Mouse (Mus musculus): ENCODE data around the gene Gm10944. TPM values are rescaled to one million over a fixed set of nuclear protein-coding genes. Genes with fewer than 3 reads are reported as not detected.

The Gm10944 gene
- not detected in 2 replicates for polyA plus RNA-seq (2012; ENCODE audit: insufficient read depth, low replicate concordance)

- H3K27me3 ChIP-seq (replicated peaks): no peaks in the 10 kb centered on the region
- H3K36me3 ChIP-seq (replicated peaks; ENCODE audit: low read length): no peaks in the 10 kb centered on the region
- no peaks in the 10 kb centered on the region for H3K9me3 ChIP-seq
- no peaks in the 10 kb centered on the region for H3K4me1 ChIP-seq
- H3K4me3 ChIP-seq (replicated peaks): no peak within 1 kb of the TSS
- no peak for TF ChIP-seq FLI1 (IDR thresholded peaks at IDR 0.05; ENCODE audit: low read length)
- TF ChIP-seq GATA1 (IDR thresholded peaks at IDR 0.05; ENCODE audit: borderline replicate concordance, low read length): no peak
Observed at GRCm38 (mm10) chr10:10681048-10681447, at the start of gene Gm10944. Gene Gm10944, plus strand, starts transcription at chr10:10681348.

GRCm38 (mm10) chr10:10655991-10656390 lies 25.2 kb upstream of the Gm10944 start:
- H3K4me3 ChIP-seq (replicated peaks): no peak overlapping the region
- no peak for TF ChIP-seq GATA1 (IDR thresholded peaks at IDR 0.05; ENCODE audit: borderline replicate concordance, low read length)
- TF ChIP-seq FLI1 (IDR thresholded peaks at IDR 0.05; ENCODE audit: low read length): no peak
- H3K4me1 ChIP-seq: no peaks in the 10 kb centered on the region
- H3K9me3 ChIP-seq: no peaks in the 10 kb centered on the region
- no peaks in the 10 kb centered on the region for H3K36me3 ChIP-seq (replicated peaks; ENCODE audit: low read length)
- H3K27me3 ChIP-seq (replicated peaks): no peaks in the 10 kb centered on the region

- Histone ChIP-seq H3K9me3 (no peaks in the 10 kb centered on the region), H3K27me3 (replicated peaks) (no peaks in the 10 kb centered on the region), H3K4me3 (replicated peaks) (no peak overlapping the region), H3K36me3 (replicated peaks; ENCODE audit: low read length) (no peaks in the 10 kb centered on the region), H3K4me1 (no peaks in the 10 kb centered on the region)
- TF ChIP-seq FLI1 (IDR thresholded peaks at IDR 0.05; ENCODE audit: low read length) (no peak), GATA1 (IDR thresholded peaks at IDR 0.05; ENCODE audit: borderline replicate concordance, low read length) (no peak)
Observed at GRCm38 (mm10) chr10:10656621-10657020, 24.5 kb upstream of the Gm10944 start.

- Histone ChIP-seq H3K4me3 (replicated peaks) (no peak overlapping the region), H3K36me3 (replicated peaks; ENCODE audit: low read length) (no peaks in the 10 kb centered on the region), H3K4me1 (no peaks in the 10 kb centered on the region), H3K27me3 (replicated peaks) (no peaks in the 10 kb centered on the region), H3K9me3 (no peaks in the 10 kb centered on the region)
- TF ChIP-seq GATA1 (IDR thresholded peaks at IDR 0.05; ENCODE audit: borderline replicate concordance, low read length) (no peak), FLI1 (IDR thresholded peaks at IDR 0.05; ENCODE audit: low read length) (no peak)
Observed at GRCm38 (mm10) chr10:10659161-10659560, 22.0 kb upstream of the Gm10944 start.

- H3K9me3 ChIP-seq: no peaks in the 10 kb centered on the region
- TF ChIP-seq FLI1 (IDR thresholded peaks at IDR 0.05; ENCODE audit: low read length) (no peak), GATA1 (IDR thresholded peaks at IDR 0.05; ENCODE audit: borderline replicate concordance, low read length) (no peak)
- no peaks in the 10 kb centered on the region for H3K36me3 ChIP-seq (replicated peaks; ENCODE audit: low read length)
Observed at GRCm38 (mm10) chr10:10659976-10660375, 21.2 kb upstream of the Gm10944 start.

GRCm38 (mm10) chr10:10688907-10689667 lies 7.9 kb downstream of the Gm10944 start:
- H3K27me3 ChIP-seq (replicated peaks): peaks cover 14% of the 10 kb centered on the region
- peaks cover 7% of the 10 kb centered on the region; the same call in 1 of the 2 replicates for H3K9me3 ChIP-seq
- H3K4me3 ChIP-seq (replicated peaks): peak overlapping the region; percentile 75
- TF ChIP-seq GATA1 (IDR thresholded peaks at IDR 0.05; ENCODE audit: borderline replicate concordance, low read length): no peak
- no peak for TF ChIP-seq FLI1 (IDR thresholded peaks at IDR 0.05; ENCODE audit: low read length)
- peaks cover 8% of the 10 kb centered on the region for H3K4me1 ChIP-seq
- no peaks in the 10 kb centered on the region for H3K36me3 ChIP-seq (replicated peaks; ENCODE audit: low read length)

More at GRCm38 (mm10) chr10:10659976-10660375, 21.2 kb upstream of the Gm10944 start:
- H3K4me3 ChIP-seq (replicated peaks): no peak overlapping the region
- no peaks in the 10 kb centered on the region for H3K4me1 ChIP-seq
- no peaks in the 10 kb centered on the region for H3K27me3 ChIP-seq (replicated peaks)

GRCm38 (mm10) chr10:10689668-10690223 lies 8.6 kb downstream of the Gm10944 start:
- TF ChIP-seq GATA1 (IDR thresholded peaks at IDR 0.05; ENCODE audit: borderline replicate concordance, low read length) (no peak), FLI1 (IDR thresholded peaks at IDR 0.05; ENCODE audit: low read length) (no peak)
- H3K27me3 ChIP-seq (replicated peaks): peaks cover 14% of the 10 kb centered on the region
- H3K9me3 ChIP-seq: peaks cover 7% of the 10 kb centered on the region; the same call in 1 of the 2 replicates
- H3K36me3 ChIP-seq (replicated peaks; ENCODE audit: low read length): no peaks in the 10 kb centered on the region
- H3K4me3 ChIP-seq (replicated peaks): peak overlapping the region; percentile 75
- H3K4me1 ChIP-seq: peaks cover 8% of the 10 kb centered on the region

GRCm38 (mm10) chr10:10697497-10697896 lies 16.3 kb downstream of the Gm10944 start:
- Histone ChIP-seq H3K4me1 (no peaks in the 10 kb centered on the region), H3K9me3 (no peaks in the 10 kb centered on the region), H3K27me3 (replicated peaks) (no peaks in the 10 kb centered on the region), H3K36me3 (replicated peaks; ENCODE audit: low read length) (no peaks in the 10 kb centered on the region), H3K4me3 (replicated peaks) (no peak overlapping the region)
- TF ChIP-seq GATA1 (IDR thresholded peaks at IDR 0.05; ENCODE audit: borderline replicate concordance, low read length): no peak
- TF ChIP-seq FLI1 (IDR thresholded peaks at IDR 0.05; ENCODE audit: low read length): no peak

- Histone ChIP-seq H3K4me1 (no peaks in the 10 kb centered on the region), H3K36me3 (replicated peaks; ENCODE audit: low read length) (no peaks in the 10 kb centered on the region), H3K27me3 (replicated peaks) (no peaks in the 10 kb centered on the region), H3K9me3 (no peaks in the 10 kb centered on the region), H3K4me3 (replicated peaks) (no peak overlapping the region)
- TF ChIP-seq FLI1 (IDR thresholded peaks at IDR 0.05; ENCODE audit: low read length): no peak
- TF ChIP-seq GATA1 (IDR thresholded peaks at IDR 0.05; ENCODE audit: borderline replicate concordance, low read length): no peak
Observed at GRCm38 (mm10) chr10:10700903-10701302, 19.8 kb downstream of the Gm10944 start.

GRCm38 (mm10) chr10:10701326-10701725 lies 20.2 kb downstream of the Gm10944 start:
- no peaks in the 10 kb centered on the region for H3K4me1 ChIP-seq
- H3K36me3 ChIP-seq (replicated peaks; ENCODE audit: low read length): no peaks in the 10 kb centered on the region
- TF ChIP-seq GATA1 (IDR thresholded peaks at IDR 0.05; ENCODE audit: borderline replicate concordance, low read length): no peak
- H3K9me3 ChIP-seq: no peaks in the 10 kb centered on the region
- H3K4me3 ChIP-seq (replicated peaks): no peak overlapping the region
- no peaks in the 10 kb centered on the region for H3K27me3 ChIP-seq (replicated peaks)

Data from megakaryocyte, embryonic 14.5 days (primary cell).